Mouse (Mus musculus): Measurements from ENCODE around the gene Mvp.

DNA sequence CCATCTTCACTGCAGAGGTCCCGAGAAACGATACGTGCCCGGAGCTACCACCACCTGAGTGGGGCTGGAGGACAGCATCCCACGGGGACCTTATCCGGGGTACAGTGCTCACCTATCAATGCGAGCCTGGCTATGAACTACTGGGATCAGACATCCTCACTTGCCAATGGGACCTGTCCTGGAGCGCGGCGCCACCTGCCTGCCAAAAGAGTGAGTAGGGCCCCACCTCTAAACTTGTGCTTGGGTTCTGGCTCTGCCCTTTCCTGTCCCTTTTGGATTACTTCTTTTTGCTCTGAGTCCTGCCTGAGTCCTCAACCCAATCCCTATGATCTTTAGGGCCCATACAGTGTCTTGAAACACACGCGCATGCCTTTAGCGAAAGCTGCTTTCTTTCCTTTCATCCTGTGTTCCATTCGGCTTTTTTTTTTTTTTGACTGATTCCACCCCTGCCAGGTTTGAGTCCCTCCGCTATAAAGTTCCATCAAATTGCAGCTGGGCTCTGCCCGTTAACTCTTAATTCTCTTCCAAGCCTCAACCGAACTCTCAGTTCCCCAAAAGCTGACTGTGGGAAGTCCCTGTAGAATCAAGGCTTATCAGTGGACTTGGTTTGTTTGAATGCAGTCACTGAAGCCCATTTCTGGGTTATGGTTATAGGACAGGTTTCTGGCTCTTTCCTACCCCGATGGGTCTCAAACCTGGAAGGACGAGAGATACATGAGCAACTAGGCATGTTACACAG lies 50.7 kb downstream of the Mvp start:
- no peak for TF ChIP-seq GATA1 (IDR thresholded peaks at IDR 0.05; ENCODE audit: borderline replicate concordance, low read length)
- TF ChIP-seq FLI1 (IDR thresholded peaks at IDR 0.05; ENCODE audit: low read length) = no peak
